Mouse (Mus musculus) gastrocnemius, adult 2 months (tissue): ENCODE results near the gene Tmod4. TPM values are rescaled to one million over a fixed set of nuclear protein-coding genes. Genes with fewer than 3 reads are reported as not detected.
"Not testable (repeated sequence)": the region's sequence is repeated elsewhere in the genome, so short reads cannot be mapped to it uniquely, and the experiment has no call there.

ENCODE experiments used
- DNase-seq: peaks from one replicate; pipeline ENCODE4 v3.0.0; 2022
- H3K27ac ChIP-seq: fragments of 200-600 bp; 2 replicates; pipeline ENCODE4 v1.8.1; 2022; ENCODE audit warnings: mild to moderate bottlenecking
- H3K4me3 ChIP-seq: fragments of 200-600 bp; 2 replicates; pipeline ENCODE4 v1.8.1; 2022; ENCODE audit warnings: mild to moderate bottlenecking, moderate library complexity
- CTCF ChIP-seq: fragments of 200-600 bp; IDR thresholded peaks from 2 replicates; pipeline ENCODE4 v1.8.1; 2022; ENCODE audit warnings: antibody characterized with exemption, mild to moderate bottlenecking, moderate library complexity
- intact Hi-C: fragments of 180-260 bp; cut with DNase I; formaldehyde crosslinking; loops from one replicate; pipeline ENCODE4 v1.15.1; 2025
- total RNA-seq, 2 experiments: library from RNA; stranded (reverse); gene quantifications; 2 replicates each; pipeline ENCODE4 v1.2.3; 2021

Tmod4 gene
- total RNA-seq, 2 experiments from 2014 or later = 598 to 814 TPM

DNA sequence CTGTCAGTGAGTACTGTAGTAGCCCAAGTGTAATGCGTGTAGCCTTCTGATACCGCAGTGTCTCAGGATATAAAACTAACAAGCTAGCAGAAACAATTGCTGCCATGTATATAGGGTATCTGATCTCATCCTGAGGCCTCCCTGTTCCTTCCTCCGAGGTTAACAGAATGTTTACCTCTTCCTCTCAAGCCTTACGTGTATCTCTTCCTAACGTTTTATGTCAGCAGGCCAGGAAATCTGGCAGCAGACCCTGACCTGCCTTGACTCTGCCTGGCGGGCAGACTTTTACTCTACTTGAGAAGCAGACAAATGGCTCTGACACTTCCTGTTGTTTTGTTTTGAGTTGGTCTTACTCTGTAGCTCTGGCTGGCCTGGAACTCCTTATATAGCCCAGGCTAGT, 2.7 kb upstream of the Tmod4 start:
- no peak for TF ChIP-seq CTCF
- Histone ChIP-seq H3K4me3 (no peak overlapping the region), H3K27ac (peak overlapping the region; percentile 35; the same call in 1 of the 2 replicates)
- intact Hi-C loops = no loop called here
- DNase-seq = no peak

DNA sequence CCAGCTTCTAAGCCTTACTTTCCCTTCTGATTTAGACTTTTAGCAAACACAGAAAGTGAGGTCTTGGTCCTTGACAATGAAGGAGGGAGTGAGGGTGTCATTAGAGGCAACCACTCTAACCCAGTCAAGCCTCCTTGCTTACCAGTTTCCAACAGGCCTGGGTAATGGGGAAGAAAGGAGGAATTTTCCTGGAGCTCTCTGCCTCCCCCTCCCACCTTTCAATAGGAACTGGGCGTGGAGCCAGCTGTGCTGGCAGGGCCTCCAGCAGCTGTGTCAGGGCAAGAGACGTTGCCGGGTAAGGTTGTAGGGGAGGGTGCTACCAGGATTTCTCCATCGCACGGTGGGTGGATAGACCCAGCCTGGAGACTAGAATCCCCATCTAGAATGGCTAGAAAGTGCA, 696 bp downstream of the Tmod4 start:
- peak overlapping the region; percentile 94 for H3K27ac ChIP-seq
- peak overlapping the region; percentile 65 for H3K4me3 ChIP-seq
- intact Hi-C loops = no loop called here
- TF ChIP-seq CTCF = no peak
- DNase-seq = peak; percentile 92

DNA sequence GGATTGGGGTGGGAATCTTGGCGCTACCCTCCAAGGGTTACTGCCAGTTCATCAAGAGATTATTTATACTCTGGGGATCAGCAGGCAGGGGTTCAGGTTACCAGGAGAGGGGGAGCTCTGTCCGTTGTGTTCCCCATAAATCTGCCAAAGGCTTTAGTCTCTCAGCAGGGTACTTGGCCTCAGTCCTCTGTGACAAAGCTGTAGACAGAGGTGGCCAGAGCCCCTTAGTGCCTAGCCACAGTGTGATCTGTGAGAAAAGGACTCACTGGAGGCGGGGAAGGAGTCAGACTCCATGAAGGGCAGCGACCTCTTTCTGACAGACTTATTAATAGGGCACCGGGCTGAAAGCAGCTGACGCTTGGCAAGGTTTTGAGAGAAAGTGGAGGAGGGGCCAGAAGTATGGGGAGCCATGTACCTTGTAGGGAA, 5.0 kb downstream of the Tmod4 start:
- intact Hi-C loops = no loop called here
- DNase-seq = peak; percentile 86
- peak overlapping the region; percentile 94 for H3K27ac ChIP-seq
- no peak for TF ChIP-seq CTCF
- peak overlapping the region; percentile 65 for H3K4me3 ChIP-seq

DNA sequence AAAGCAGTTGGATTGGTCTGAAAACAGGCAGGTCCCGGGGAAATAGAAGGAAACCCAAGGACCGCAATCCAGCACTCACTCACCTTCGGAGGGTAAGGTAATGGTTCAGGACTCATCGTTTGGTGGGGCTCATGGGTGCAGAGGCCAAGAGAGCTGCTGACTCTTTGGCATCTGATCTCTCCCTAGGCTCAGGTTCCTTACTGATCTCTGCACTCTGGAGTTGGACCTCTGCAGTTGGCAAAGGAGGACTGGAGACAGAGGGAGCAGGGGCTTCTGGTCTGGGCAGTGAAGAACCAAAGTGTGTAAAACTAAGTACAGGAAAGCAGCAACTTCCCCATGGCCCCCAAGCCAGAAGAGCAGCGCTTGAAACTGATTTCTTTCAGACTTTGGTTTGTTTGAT, 5.8 kb downstream of the Tmod4 start:
- Histone ChIP-seq H3K27ac (peak overlapping the region; percentile 94), H3K4me3 (peak overlapping the region; percentile 65)
- DNase-seq = peak; percentile 77
- TF ChIP-seq CTCF = no peak
- intact Hi-C loops = no loop called here

DNA sequence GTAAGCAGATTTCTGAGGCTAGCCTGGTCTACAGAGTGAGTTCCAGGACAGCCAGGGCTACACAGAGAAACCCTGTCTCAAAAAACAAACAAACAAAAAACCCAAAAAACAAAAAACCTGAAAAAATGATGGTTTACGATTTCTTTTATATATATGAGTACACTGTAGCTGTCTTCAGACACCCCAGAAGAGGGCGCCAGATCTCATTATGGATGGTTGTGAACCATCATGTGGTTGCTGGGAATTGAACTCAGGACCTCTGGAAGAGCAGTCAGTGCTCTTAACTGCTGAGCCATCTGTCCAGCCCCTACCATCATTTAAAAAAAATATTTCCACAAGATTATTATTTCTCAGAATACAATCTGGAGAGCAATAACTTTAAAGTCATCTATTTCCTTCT, 8.1 kb downstream of the Tmod4 start:
- DNase-seq, intact Hi-C loops, H3K4me3 ChIP-seq: not testable (repeated sequence)
- peak; percentile 50 for TF ChIP-seq CTCF
- H3K27ac ChIP-seq = peak overlapping the region; percentile 91; the same call in 1 of the 2 replicates

DNA sequence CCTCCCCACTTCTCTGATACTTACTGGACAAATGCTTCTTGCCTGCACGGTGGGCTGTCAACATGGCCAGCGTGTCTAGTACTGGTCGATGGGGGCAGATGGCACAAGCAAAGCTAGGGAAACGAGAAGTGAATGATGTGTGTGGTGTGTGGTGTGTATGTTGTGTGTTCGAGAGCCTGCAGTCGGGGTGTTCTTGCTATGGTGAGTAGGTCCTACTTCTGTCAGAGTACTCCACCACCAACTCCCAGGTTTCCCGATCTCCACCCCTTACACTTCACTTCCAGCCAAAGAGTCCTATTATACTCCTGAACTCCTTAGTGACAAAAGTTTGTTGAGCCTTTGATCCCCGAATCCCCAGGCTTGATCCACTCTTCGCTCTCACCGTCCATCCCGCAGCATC, 8.9 kb downstream of the Tmod4 start:
- peak overlapping the region; percentile 74 for H3K4me3 ChIP-seq
- no peak for DNase-seq
- TF ChIP-seq CTCF = no peak
- intact Hi-C loops = no loop called here
- H3K27ac ChIP-seq = peak overlapping the region; percentile 91

DNA sequence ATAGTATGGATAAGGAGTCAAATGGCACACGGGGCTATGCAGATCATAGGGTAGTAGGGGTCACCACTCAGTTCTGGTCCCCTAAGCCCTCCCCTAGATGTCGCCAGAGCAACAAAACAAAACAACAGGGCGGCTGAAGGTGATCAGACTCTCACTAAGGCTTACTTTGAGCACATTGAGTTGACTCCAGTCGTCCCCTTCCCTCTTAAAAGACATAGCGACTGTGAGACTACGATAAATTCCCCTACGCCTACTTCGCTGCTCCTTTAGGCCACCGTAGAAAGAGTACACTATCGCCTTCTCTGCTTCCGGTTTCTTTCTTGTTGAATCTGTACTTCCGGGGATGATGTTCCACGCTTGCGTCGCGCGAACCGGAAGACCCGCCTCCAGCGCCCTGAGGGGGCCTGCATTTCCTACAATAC, 9.4 kb downstream of the Tmod4 start, which contains the start of the genes Scnm1 and Lysmd1:
TSS of gene Scnm1 (minus strand) at position 332 of the 422 bp plus-strand sequence.
TSS of gene Lysmd1 (plus strand) at position 409 of the 422 bp plus-strand sequence.
- DNase-seq = peak; percentile 93
- intact Hi-C loops = no loop called here
- Histone ChIP-seq H3K4me3 (peak within 1 kb of the TSS; percentile 74), H3K27ac (peak within 1 kb of the TSS; percentile 91)
- peak; percentile 30; the same call in 1 of the 2 replicates for TF ChIP-seq CTCF

DNA sequence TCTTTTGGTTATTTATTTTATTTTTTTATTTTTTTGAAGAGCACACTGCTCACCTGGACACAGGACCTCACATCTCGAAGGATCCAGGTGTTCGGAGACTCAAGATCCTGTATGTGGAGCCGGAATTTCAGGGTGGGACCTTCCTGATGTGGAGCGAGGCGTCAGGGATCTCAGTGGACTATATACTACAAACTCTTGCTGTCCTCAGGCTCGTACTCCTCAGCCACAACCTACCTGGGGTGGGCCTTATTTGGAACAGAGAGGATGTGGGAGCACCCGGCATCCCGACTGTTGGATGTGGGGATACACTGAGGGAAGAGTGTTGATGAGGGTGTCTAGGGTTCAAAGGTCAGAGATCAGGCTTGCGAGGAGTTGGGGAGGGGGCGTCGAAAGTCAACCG, 9.9 kb downstream of the Tmod4 start:
- DNase-seq, intact Hi-C loops, H3K27ac ChIP-seq: not testable (repeated sequence)
- H3K4me3 ChIP-seq = peak overlapping the region; percentile 74

DNA sequence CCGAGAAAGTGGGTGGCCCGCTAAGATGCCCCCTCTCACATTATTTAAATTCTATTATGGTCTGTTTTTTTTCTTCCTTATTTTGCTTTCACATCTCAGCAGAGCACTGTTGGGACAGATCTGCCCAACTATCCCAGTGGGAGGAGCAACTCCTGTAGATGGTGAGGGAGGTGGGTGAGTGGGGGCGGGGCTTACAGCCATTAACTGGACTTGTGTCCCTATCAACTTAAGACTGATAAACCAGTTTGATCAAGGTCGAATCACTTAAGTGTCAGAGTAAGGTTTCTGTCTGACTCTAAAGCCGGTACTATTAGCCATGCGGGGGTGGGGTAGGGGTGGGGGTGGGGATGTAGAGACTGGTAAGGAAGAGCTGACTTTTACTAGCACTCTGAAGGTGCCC, 10.7 kb downstream of the Tmod4 start:
- Histone ChIP-seq H3K4me3 (peak overlapping the region; percentile 71), H3K27ac (peak overlapping the region; percentile 81)
- TF ChIP-seq CTCF = no peak
- DNase-seq = peak; percentile 69
- intact Hi-C loops = no loop called here

DNA sequence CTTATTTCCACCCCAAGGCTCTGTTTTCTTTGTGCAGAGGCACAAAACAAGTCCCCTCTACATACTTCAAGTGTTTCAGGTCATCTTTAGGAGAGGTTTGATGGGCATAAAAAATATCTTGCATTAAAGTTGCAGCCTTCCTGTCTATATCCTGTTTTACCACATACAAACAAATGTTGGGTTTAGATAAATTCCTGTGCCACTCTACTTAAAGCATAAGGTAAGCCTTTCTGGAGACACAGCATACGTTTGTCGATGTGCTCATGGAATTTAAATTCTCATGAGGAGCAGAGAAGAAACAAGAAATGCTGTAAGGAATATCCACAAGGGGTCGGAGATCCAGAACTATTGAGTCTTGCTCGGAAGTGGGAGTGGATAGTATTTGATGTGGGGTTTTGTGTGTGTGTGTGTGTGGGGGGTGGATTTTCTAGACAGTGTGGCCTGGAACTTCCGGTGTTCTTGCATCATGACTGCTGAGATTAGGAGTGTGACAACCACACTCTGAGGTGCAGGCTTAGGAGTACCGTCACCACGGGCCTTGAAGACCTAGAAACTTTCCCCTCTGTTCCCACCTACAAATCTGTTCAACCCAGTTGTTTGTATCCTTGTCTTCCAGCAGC, 11.3 kb downstream of the Tmod4 start:
- peak overlapping the region; percentile 81 for H3K27ac ChIP-seq
- DNase-seq = no peak
- H3K4me3 ChIP-seq = peak overlapping the region; percentile 71
- TF ChIP-seq CTCF = no peak
- intact Hi-C loops = no loop called here

DNA sequence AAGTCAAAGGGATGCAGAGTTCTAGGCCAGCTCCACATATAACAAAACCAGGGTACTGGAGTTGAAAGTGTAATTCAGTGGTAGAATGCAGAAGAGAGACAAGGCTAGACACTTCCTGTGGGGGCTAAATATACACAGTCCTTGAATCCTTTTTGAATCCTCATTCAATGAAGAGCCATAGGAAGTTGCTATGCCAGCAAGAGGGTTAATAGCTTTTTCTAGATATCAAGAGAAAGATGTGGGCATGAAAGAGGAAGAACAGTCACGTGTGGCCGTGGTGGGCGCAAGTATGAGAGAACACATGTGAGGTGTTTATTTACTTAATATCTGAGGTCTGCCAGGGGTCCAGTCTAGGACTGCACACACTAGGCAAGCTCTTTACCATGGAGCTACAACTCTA, 12.1 kb downstream of the Tmod4 start:
- Histone ChIP-seq H3K4me3 (no peak overlapping the region), H3K27ac (peak overlapping the region; percentile 81; the same call in 1 of the 2 replicates)
- DNase-seq = no peak
- TF ChIP-seq CTCF = no peak
- intact Hi-C loops = no loop called here

DNA sequence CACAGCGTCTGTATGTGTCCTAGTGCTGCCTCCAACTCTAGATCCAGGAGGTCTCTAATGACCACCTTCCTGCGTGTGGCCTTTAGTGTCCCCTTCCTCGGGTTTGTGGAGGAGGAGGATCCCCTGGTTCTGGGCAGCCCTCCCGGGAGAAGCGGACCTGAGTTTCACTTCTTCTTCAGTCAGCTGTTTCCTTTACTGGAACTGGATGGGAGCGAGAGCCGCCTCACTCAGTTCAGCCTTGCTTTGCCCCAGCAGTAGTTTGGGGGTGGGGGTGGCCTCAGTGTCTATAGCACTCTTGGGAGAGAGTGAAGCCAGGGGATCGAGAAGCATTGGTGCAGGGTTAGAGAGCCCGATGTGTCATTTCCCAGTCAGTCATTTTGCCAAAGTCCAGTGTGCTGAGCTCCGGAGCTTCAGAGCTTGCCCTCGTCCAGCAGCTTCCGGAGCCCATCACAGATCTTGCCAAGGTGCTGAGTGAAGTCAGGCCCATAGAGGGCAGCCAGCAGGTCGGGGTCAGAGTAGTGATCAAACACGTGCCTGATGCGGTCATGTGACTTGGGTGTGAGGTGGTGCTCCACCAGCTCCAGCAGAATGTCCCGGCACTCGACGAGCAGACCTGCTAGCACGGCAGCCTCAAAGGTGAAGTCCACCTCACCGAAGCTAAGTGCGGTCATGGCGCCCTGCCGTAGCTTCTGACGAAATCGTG, 15.5 kb downstream of the Tmod4 start:
- peak overlapping the region; percentile 47 for H3K4me3 ChIP-seq
- peak overlapping the region; percentile 71 for H3K27ac ChIP-seq
- no peak for TF ChIP-seq CTCF
- DNase-seq = peak; percentile 55
- intact Hi-C loops = loop anchor here (5.0 kb wide), 1 partner anchor 123 kb away; no protein-coding TSS in a partner anchor

DNA sequence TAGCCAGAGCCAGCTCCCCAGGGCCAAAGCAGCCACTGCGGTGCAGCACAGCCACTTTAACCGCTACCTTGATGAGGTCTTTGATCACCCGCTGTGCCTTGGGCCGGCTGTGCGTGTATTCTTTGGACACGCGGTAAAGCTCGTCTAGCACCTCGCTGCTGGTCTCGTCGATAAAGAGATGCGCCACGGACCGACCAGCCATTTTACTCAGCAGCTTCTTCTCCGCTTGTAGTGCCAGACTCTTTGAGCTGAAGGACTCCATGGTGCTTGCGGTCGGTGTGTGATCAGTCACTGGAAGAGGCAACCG, 16.0 kb downstream of the Tmod4 start:
- Histone ChIP-seq H3K4me3 (peak overlapping the region; percentile 47), H3K27ac (peak overlapping the region; percentile 71)
- intact Hi-C loops = loop anchor here (5.0 kb wide), 1 partner anchor 122 kb away; no protein-coding TSS in a partner anchor
- no peak for DNase-seq
- no peak for TF ChIP-seq CTCF
